19 mouse cellular contexts compared by ENCODE assay signal in the genomic region with DNA sequence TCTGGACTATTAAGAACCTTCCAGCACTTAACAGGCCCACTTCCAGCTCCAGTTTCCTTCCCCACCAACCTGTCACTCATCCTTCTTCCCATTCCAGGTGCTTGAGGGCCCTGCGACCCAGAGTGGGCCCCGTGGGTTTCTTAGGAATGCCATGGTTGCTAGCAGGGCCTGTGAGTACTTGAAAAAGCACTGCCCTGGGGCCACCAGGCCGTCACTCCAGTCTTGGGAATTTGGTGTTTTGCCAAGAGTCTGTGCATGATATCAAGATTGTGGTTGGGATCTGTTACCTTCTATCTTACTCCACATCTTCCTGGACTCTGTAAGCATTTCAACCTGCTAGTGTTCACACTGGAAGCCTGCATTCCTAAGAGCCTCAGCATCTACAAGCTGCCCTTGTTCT.
DNase-seq lines count a peak whose midpoint lies in the region; ATAC-seq and TF ChIP-seq lines count a peak whose summit lies in the region.
"Had no signal": no experiment of that assay in that cellular context is flagged by ENCODE, and none has a peak within 500 bp of the region (broad histone marks: within the 10 kb centered on the region; RNA-seq: fewer than 3 reads in every experiment).

No protein-coding gene starts in this region.

- H3K4me3 ChIP-seq in lung, embryonic 14.5 days (ENCODE audit: low read depth, low read length): no peak overlapping the region
- no peak overlapping the region for H3K4me3 ChIP-seq in midbrain, embryonic 11.5 days (ENCODE audit: low read depth, low read length)
- no peak overlapping the region for H3K4me3 ChIP-seq in midbrain, embryonic 15.5 days
- no peak overlapping the region for H3K4me3 ChIP-seq in embryonic facial prominence, embryonic 11.5 days (ENCODE audit: low read depth, low read length)
- H3K4me3 ChIP-seq in forebrain, embryonic 12.5 days (replicated peaks): no peak overlapping the region
- H3K4me3 ChIP-seq: forebrain, embryonic 13.5 days; gastrocnemius, adult 2 months; heart, embryonic 13.5 days; hindbrain, embryonic 15.5 days had no signal

- H3K27me3 ChIP-seq in lung, embryonic 14.5 days (ENCODE audit: insufficient read depth, low read length): no peaks in the 10 kb centered on the region
- no peaks in the 10 kb centered on the region for H3K27me3 ChIP-seq in midbrain, embryonic 11.5 days (ENCODE audit: control insufficient read depth, insufficient read depth, low read length)
- H3K27me3 ChIP-seq in midbrain, embryonic 15.5 days (replicated peaks): no peaks in the 10 kb centered on the region
- no peaks in the 10 kb centered on the region for H3K27me3 ChIP-seq in embryonic facial prominence, embryonic 11.5 days (ENCODE audit: control insufficient read depth, insufficient read depth, low read length)
- H3K27me3 ChIP-seq in forebrain, embryonic 12.5 days: no peaks in the 10 kb centered on the region
- H3K27me3 ChIP-seq: forebrain, embryonic 13.5 days; hindbrain, embryonic 15.5 days had no signal

- H3K4me2 ChIP-seq in lung, embryonic 14.5 days: no peak overlapping the region
- no peak overlapping the region for H3K4me2 ChIP-seq in midbrain, embryonic 11.5 days
- H3K4me2 ChIP-seq in midbrain, embryonic 15.5 days: no peak overlapping the region
- no peak overlapping the region for H3K4me2 ChIP-seq in embryonic facial prominence, embryonic 11.5 days (ENCODE audit: low read depth, low read length)
- no peak overlapping the region for H3K4me2 ChIP-seq in forebrain, embryonic 12.5 days
- H3K4me2 ChIP-seq: forebrain, embryonic 13.5 days; heart, embryonic 13.5 days; hindbrain, embryonic 15.5 days had no signal

- H3K36me3 ChIP-seq in lung, embryonic 14.5 days (ENCODE audit: insufficient read depth): no peaks in the 10 kb centered on the region
- H3K36me3 ChIP-seq in midbrain, embryonic 11.5 days (ENCODE audit: control insufficient read depth, insufficient read depth, low read length): no peaks in the 10 kb centered on the region
- H3K36me3 ChIP-seq in midbrain, embryonic 15.5 days (replicated peaks): no peaks in the 10 kb centered on the region
- no peaks in the 10 kb centered on the region for H3K36me3 ChIP-seq in embryonic facial prominence, embryonic 11.5 days (replicated peaks; ENCODE audit: control insufficient read depth, insufficient read depth, low read depth, low read length)
- no peaks in the 10 kb centered on the region for H3K36me3 ChIP-seq in forebrain, embryonic 12.5 days (replicated peaks)
- H3K36me3 ChIP-seq: heart, embryonic 13.5 days; hindbrain, embryonic 15.5 days had no signal

- no peak overlapping the region for H3K27ac ChIP-seq in lung, embryonic 14.5 days (ENCODE audit: low read depth)
- H3K27ac ChIP-seq in midbrain, embryonic 11.5 days (ENCODE audit: low read depth, low read length): no peak overlapping the region
- H3K27ac ChIP-seq in midbrain, embryonic 15.5 days: no peak overlapping the region
- H3K27ac ChIP-seq in embryonic facial prominence, embryonic 11.5 days (replicated peaks; ENCODE audit: low read depth, low read length): no peak overlapping the region
- no peak overlapping the region for H3K27ac ChIP-seq in forebrain, embryonic 12.5 days
- H3K27ac ChIP-seq: forebrain, embryonic 13.5 days; gastrocnemius, adult 2 months; heart, embryonic 13.5 days; hindbrain, embryonic 15.5 days had no signal

- peaks cover 20% of the 10 kb centered on the region; the same call in 1 of the 2 replicates for H3K4me1 ChIP-seq in lung, embryonic 14.5 days (ENCODE audit: insufficient read depth)
- no peaks in the 10 kb centered on the region for H3K4me1 ChIP-seq in midbrain, embryonic 11.5 days (ENCODE audit: control insufficient read depth, insufficient read depth, low read length)
- H3K4me1 ChIP-seq in midbrain, embryonic 15.5 days: no peaks in the 10 kb centered on the region
- no peaks in the 10 kb centered on the region for H3K4me1 ChIP-seq in embryonic facial prominence, embryonic 11.5 days (ENCODE audit: control insufficient read depth, insufficient read depth, low read length)
- no peaks in the 10 kb centered on the region for H3K4me1 ChIP-seq in forebrain, embryonic 12.5 days
- H3K4me1 ChIP-seq: forebrain, embryonic 13.5 days; hindbrain, embryonic 15.5 days had no signal

- WGBS in lung, embryonic 14.5 days: 54% methylated on average over 3 of the region's 3 CpGs
- WGBS in midbrain, embryonic 11.5 days: 82% methylated on average over 3 of the region's 3 CpGs
- 78% methylated on average over 3 of the region's 3 CpGs for WGBS in midbrain, embryonic 15.5 days
- 60% methylated on average over 3 of the region's 3 CpGs for WGBS in embryonic facial prominence, embryonic 11.5 days
- 84% methylated on average over 3 of the region's 3 CpGs for WGBS in forebrain, embryonic 12.5 days

- no peak for TF ChIP-seq CTCF in lung, embryonic 14.5 days (IDR thresholded peaks at IDR 0.05; ENCODE audit: low read depth)

- ATAC-seq in lung, embryonic 14.5 days (ENCODE audit: insufficient read depth): no peak
- ATAC-seq in midbrain, embryonic 11.5 days (ENCODE audit: low FRiP score): no peak
- no peak for ATAC-seq in midbrain, embryonic 15.5 days (replicated peaks)
- no peak for ATAC-seq in embryonic facial prominence, embryonic 11.5 days (replicated peaks; ENCODE audit: insufficient number of reproducible peaks, low FRiP score, low TSS enrichment, low read depth)
- ATAC-seq in forebrain, embryonic 12.5 days (ENCODE audit: low FRiP score): no peak
- ATAC-seq: forebrain, embryonic 13.5 days had no signal

- H3K9me3 ChIP-seq in lung, embryonic 14.5 days (ENCODE audit: low read depth, low read length): no peaks in the 10 kb centered on the region
- H3K9me3 ChIP-seq in midbrain, embryonic 11.5 days (ENCODE audit: control insufficient read depth, low read length): no peaks in the 10 kb centered on the region
- no peaks in the 10 kb centered on the region for H3K9me3 ChIP-seq in midbrain, embryonic 15.5 days
- no peaks in the 10 kb centered on the region for H3K9me3 ChIP-seq in embryonic facial prominence, embryonic 11.5 days (replicated peaks; ENCODE audit: control insufficient read depth, low read length)
- no peaks in the 10 kb centered on the region for H3K9me3 ChIP-seq in forebrain, embryonic 12.5 days
- H3K9me3 ChIP-seq: forebrain, embryonic 13.5 days; heart, embryonic 13.5 days; hindbrain, embryonic 15.5 days had no signal

- H3K9ac ChIP-seq in lung, embryonic 14.5 days: no peak overlapping the region
- H3K9ac ChIP-seq in midbrain, embryonic 11.5 days (ENCODE audit: low read length): no peak overlapping the region
- no peak overlapping the region for H3K9ac ChIP-seq in midbrain, embryonic 15.5 days
- no peak overlapping the region for H3K9ac ChIP-seq in embryonic facial prominence, embryonic 11.5 days (replicated peaks; ENCODE audit: low read length)
- H3K9ac ChIP-seq in forebrain, embryonic 12.5 days: no peak overlapping the region
- H3K9ac ChIP-seq: forebrain, embryonic 13.5 days; heart, embryonic 13.5 days; hindbrain, embryonic 15.5 days had no signal

- DNase-seq in lung, embryonic 14.5 days: peak; percentile 51
- DNase-seq in lung, adult 18-20 months: no peak
- peak; percentile 31 for DNase-seq in midbrain, embryonic 11.5 days (ENCODE audit: low spot score, missing footprints)
- peak; percentile 15 for DNase-seq in embryonic facial prominence, embryonic 11.5 days (ENCODE audit: low spot score)
- no peak for DNase-seq in kidney, postnatal 10 days
- DNase-seq in adrenal gland, postnatal 4 days (ENCODE audit: low spot score in 2 of 2): no peak
- DNase-seq: adrenal gland, postnatal 10 days; cerebellum, adult 11-12 months; cerebellum, adult 9-10 months; cerebellum, postnatal 25 days; gastrocnemius, adult 2 months; gastrocnemius, postnatal 25 days; heart, adult 11 months; heart, postnatal 36 days had no signal

Comparison
In these comparisons a context has a peak if more than half of its experiments do, and no peak if none do; other contexts are left out.
1. DNase-seq: peak in lung, embryonic 14.5 days (single experiment), midbrain, embryonic 11.5 days (single experiment) and embryonic facial prominence, embryonic 11.5 days (single experiment); none in lung, adult 18-20 months (0 of 2), kidney, postnatal 10 days (single experiment) and adrenal gland, postnatal 4 days (0 of 2).